Mouse (Mus musculus) liver, embryonic 14.5 days (tissue): ENCODE data around the gene Gm17334. TPM values are rescaled to one million over a fixed set of nuclear protein-coding genes. Genes with fewer than 3 reads are reported as not detected.

Source experiments
- ATAC-seq: fragments of 200-750 bp; cut with Nextera tagmentation; 2 replicates; pipeline ENCODE4 v1.8.0; 2017; ENCODE audit warnings: moderate number of reproducible peaks, mild to moderate bottlenecking, moderate library complexity; ENCODE audit not compliant: insufficient read depth
- DNase-seq, 3 experiments: peaks; one replicate each; pipeline ENCODE4 v3.0.0-alpha.2; 2012 to 2013; ENCODE audit warnings: low read depth in 3 of 3, low spot score in 3 of 3
- H3K27ac ChIP-seq: fragments of 300-500 bp; sonication (generic); 2 replicates; pipeline ENCODE4 v1.5.1; 2014; ENCODE audit warnings: moderate library complexity, mild to moderate bottlenecking, control low read depth, inconsistent platforms
- H3K27me3 ChIP-seq: fragments of 300-500 bp; sonication (generic); 2 replicates; pipeline ENCODE4 v1.6.1; 2014; ENCODE audit warnings: mild to moderate bottlenecking, low read length, moderate library complexity; ENCODE audit not compliant: control insufficient read depth, insufficient read depth
- H3K36me3 ChIP-seq: fragments of 300-500 bp; sonication (generic); replicated peaks from 2 replicates; pipeline ENCODE4 v1.6.1; 2014; ENCODE audit warnings: low read depth; ENCODE audit not compliant: control insufficient read depth, insufficient read depth
- H3K4me1 ChIP-seq, 2 experiments: fragments of 200-500 bp in 1 of 2; fragments of 300-500 bp in 1 of 2; sonication (generic) in 1 of 2; replicated peaks; 2 replicates each; pipeline ENCODE4 v1.6.1; 2012 to 2014; ENCODE audit warnings: antibody characterized with exemption in 1 of 2, inconsistent platforms in 1 of 2, low read length in 1 of 2; ENCODE audit not compliant: control insufficient read depth in 2 of 2, insufficient read depth in 2 of 2
- H3K4me2 ChIP-seq: fragments of 300-500 bp; sonication (generic); 2 replicates; pipeline ENCODE4 v1.6.1; 2014; ENCODE audit warnings: low read depth, mild to moderate bottlenecking, control low read depth, moderate library complexity
- H3K4me3 ChIP-seq, 2 experiments: fragments of 200-500 bp in 1 of 2; fragments of 300-500 bp in 1 of 2; sonication (generic) in 1 of 2; 2 replicates each; pipeline ENCODE4 v1.5.1; 2012 to 2014; ENCODE audit warnings: low read depth in 2 of 2, low read length in 2 of 2, mild to moderate bottlenecking in 2 of 2, control low read depth in 1 of 2, inconsistent platforms in 1 of 2, moderate library complexity in 1 of 2; ENCODE audit not compliant: insufficient read depth in 1 of 2
- H3K9ac ChIP-seq: fragments of 300-500 bp; sonication (generic); replicated peaks from 2 replicates; pipeline ENCODE4 v1.6.1; 2014; ENCODE audit warnings: mild to moderate bottlenecking, control low read depth, moderate library complexity
- H3K9me3 ChIP-seq: fragments of 300-500 bp; sonication (generic); 2 replicates; pipeline ENCODE4 v1.6.1; 2016; ENCODE audit warnings: low read length, mixed read lengths; ENCODE audit not compliant: control insufficient read depth
- CTCF ChIP-seq: IDR thresholded peaks from 2 replicates; pipeline ENCODE4 v1.5.1; 2016; ENCODE audit warnings: antibody characterized with exemption, low read depth, control low read depth
- EP300 ChIP-seq: IDR thresholded peaks from 2 replicates; pipeline ENCODE4 v1.6.1; 2016; ENCODE audit warnings: antibody characterized with exemption, low read depth
- WGBS: fragments of 180-500 bp; shearing (Covaris S2); extraction: QIAGEN DNeasy Blood & Tissue Kit; methylation state at CpG from one replicate; pipeline ENCODE4 v1.1.7; 2014; ENCODE audit not compliant: insufficient replicate concordance; 5-methylcytosine and 5-hydroxymethylcytosine counted together
- polyA plus RNA-seq, 2 experiments: library from polyadenylated mRNA; depleted of rRNA in 1 of 2; stranded (reverse) in 1 of 2; unstranded in 1 of 2; fragments of >200 nt; fragmentation: Nextera tagmentation in 1 of 2; extraction: Ambion mirVana in 1 of 2; gene quantifications; 2 replicates each; pipeline versions ENCODE4 v1.2.1 to v1.2.3; 2012 to 2014

Gene Gm17334
- polyA plus RNA-seq, 2 experiments: not detected

GRCm38 (mm10) chr11:53810749-53811148 is 37.8 kb upstream of the Gm17334 start:
- 24% methylated on average over 2 of the region's 2 CpGs for WGBS
- Histone ChIP-seq H3K9ac (no peak overlapping the region), H3K4me3 (no peak overlapping the region), H3K4me1 (peaks cover 0 to 2% of the 10 kb centered on the region in 2 experiments; a peak in 1 of 4 replicates), H3K4me2 (no peak overlapping the region), H3K36me3 (no peaks in the 10 kb centered on the region), H3K27ac (no peak overlapping the region), H3K9me3 (no peaks in the 10 kb centered on the region), H3K27me3 (no peaks in the 10 kb centered on the region)
- DNase-seq (no peak), ATAC-seq (no peak)
- no peak for TF ChIP-seq CTCF
- TF ChIP-seq EP300: no peak

- TF ChIP-seq EP300 (no peak), CTCF (no peak)
- peaks cover 0 to 2% of the 10 kb centered on the region in 2 experiments; a peak in 1 of 4 replicates for H3K4me1 ChIP-seq
- H3K36me3 ChIP-seq: no peaks in the 10 kb centered on the region
- no peak overlapping the region for H3K27ac ChIP-seq
- no peak overlapping the region for H3K4me2 ChIP-seq
- DNase-seq: no peak
- H3K9me3 ChIP-seq: no peaks in the 10 kb centered on the region
- no peak overlapping the region for H3K4me3 ChIP-seq
- ATAC-seq: no peak
- H3K9ac ChIP-seq: no peak overlapping the region
- no peaks in the 10 kb centered on the region for H3K27me3 ChIP-seq
- WGBS: 34% methylated on average over 5 of the region's 5 CpGs
These were observed 37.2 kb upstream of the Gm17334 start for GRCm38 (mm10) chr11:53810156-53810555.

- ATAC-seq (no peak), DNase-seq (no peak)
- Histone ChIP-seq H3K4me3 (no peak overlapping the region), H3K27ac (no peak overlapping the region), H3K4me2 (no peak overlapping the region), H3K4me1 (peaks cover 0 to 2% of the 10 kb centered on the region in 2 experiments; a peak in 1 of 4 replicates), H3K27me3 (no peaks in the 10 kb centered on the region), H3K9me3 (no peaks in the 10 kb centered on the region), H3K36me3 (no peaks in the 10 kb centered on the region), H3K9ac (no peak overlapping the region)
- no peak for TF ChIP-seq CTCF
- no peak for TF ChIP-seq EP300
- 35% methylated on average over 5 of the region's 5 CpGs for WGBS
These were observed 36.4 kb upstream of the Gm17334 start for GRCm38 (mm10) chr11:53809354-53809753.

- H3K27ac ChIP-seq: no peak overlapping the region
These were observed 32.8 kb upstream of the Gm17334 start for GRCm38 (mm10) chr11:53805786-53806185.

GRCm38 (mm10) chr11:53804569-53805344 is 31.8 kb upstream of the Gm17334 start:
- no peak overlapping the region for H3K4me2 ChIP-seq
- WGBS: 72% methylated on average over 14 of the region's 14 CpGs
- no peak for TF ChIP-seq EP300
- TF ChIP-seq CTCF: no peak
- no peaks in the 10 kb centered on the region for H3K27me3 ChIP-seq
- DNase-seq: no peak
- H3K4me1 ChIP-seq: peaks cover 0 to 6% of the 10 kb centered on the region in 2 experiments; a peak in 1 of 4 replicates
- H3K4me3 ChIP-seq: no peak overlapping the region
- no peaks in the 10 kb centered on the region for H3K9me3 ChIP-seq
- no peaks in the 10 kb centered on the region for H3K36me3 ChIP-seq
- H3K27ac ChIP-seq: no peak overlapping the region
- ATAC-seq: no peak
- no peak overlapping the region for H3K9ac ChIP-seq

More at GRCm38 (mm10) chr11:53805786-53806185, 32.8 kb upstream of the Gm17334 start:
- no peak overlapping the region for H3K9ac ChIP-seq
- WGBS: 53% methylated on average over 9 of the region's 9 CpGs
- DNase-seq: no peak
- ATAC-seq: no peak
- H3K9me3 ChIP-seq: no peaks in the 10 kb centered on the region
- H3K4me2 ChIP-seq: no peak overlapping the region
- no peaks in the 10 kb centered on the region for H3K36me3 ChIP-seq
- no peaks in the 10 kb centered on the region for H3K27me3 ChIP-seq
- peaks cover 0 to 8% of the 10 kb centered on the region in 2 experiments; a peak in 1 of 4 replicates for H3K4me1 ChIP-seq
- H3K4me3 ChIP-seq: no peak overlapping the region
- no peak for TF ChIP-seq CTCF
- TF ChIP-seq EP300: no peak
